Mouse (Mus musculus): ENCODE results near the gene Yaf2.
"Not testable (repeated sequence)": the region's sequence is repeated elsewhere in the genome, so short reads cannot be mapped to it uniquely, and the experiment has no call there.

Gene Yaf2

GRCm38 (mm10) chr15:93336925-93337761, at the start of gene Yaf2:
Gene Yaf2 (minus strand): TSS chr15:93336935.
- DNase-seq (ENCODE audit: extremely low read depth, low read depth), result peak; percentile 53

DNA sequence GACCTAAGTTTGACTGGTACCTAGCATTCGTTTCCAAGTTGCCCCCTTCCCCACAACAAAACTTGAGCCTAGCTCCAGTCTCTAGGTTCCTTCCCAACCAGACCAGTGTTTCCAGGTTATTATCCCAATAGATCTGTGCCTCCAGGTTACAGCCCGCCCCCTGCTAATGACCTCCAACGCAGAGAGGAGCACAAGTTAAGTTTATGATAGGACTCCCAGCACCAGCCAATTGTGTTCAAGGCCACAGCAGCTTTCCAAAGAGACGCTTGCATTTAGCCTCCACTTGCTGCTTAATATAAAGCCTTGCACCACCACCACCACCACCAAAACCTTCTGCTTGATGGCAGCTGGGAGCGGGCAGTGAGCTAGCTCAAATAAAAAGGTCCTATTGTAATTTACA, 44.6 kb upstream of the Yaf2 start:
- no peak for DNase-seq (ENCODE audit: extremely low read depth, low read depth)

DNA sequence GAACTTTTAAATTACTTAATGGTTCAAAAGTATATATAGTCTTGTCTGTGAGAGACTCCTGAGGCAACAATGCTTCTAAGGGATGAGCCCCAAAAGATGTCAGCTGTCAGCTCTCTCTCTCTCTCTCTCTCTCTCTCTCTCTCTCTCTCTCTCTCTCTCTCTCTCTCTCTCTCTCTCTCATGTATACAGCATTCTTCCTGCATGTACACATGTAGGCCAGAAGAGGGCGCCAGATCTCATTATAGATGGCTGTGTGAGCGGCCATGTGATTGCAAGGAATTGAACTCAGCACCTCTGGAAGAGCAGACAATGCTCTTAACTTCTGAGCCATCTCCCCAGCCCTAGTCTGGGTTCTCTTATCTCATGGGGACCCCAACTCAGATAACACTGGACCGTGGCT, 42.4 kb upstream of the Yaf2 start:
- peak; percentile 30 for DNase-seq (ENCODE audit: extremely low read depth, low read depth)

- no peak for DNase-seq (ENCODE audit: extremely low read depth, low read depth)
Observed at GRCm38 (mm10) chr15:93375696-93376095, 39.0 kb upstream of the Yaf2 start.

DNA sequence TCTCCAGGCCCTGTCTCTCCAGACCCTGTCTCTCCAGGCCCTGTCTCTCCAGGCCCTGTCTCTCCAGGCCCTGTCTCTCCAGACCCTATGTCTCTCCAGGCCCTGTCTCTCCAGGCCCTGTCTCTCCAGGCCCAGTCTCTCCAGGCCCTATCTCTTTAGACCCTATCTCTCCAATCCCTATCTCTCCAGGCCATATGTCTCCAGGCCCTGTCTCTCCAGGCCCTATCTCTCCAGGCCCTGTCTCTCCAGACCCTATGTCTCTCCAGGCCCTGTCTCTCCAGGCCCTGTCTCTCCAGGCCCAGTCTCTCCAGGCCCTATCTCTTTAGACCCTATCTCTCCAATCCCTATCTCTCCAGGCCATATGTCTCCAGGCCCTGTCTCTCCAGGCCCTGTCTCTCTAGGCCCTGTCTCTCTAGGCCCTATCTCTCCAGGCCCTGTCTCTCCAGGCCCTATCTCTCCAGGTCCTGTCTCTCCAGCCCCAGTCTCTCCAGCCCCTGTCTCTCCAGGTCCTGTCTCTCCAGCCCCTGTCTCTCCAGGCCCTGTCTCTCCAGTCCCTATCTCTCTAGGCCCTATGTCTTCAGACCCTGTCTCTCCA, 35.9 kb upstream of the Yaf2 start:
- DNase-seq (ENCODE audit: extremely low read depth, low read depth), result not testable (repeated sequence)

DNA sequence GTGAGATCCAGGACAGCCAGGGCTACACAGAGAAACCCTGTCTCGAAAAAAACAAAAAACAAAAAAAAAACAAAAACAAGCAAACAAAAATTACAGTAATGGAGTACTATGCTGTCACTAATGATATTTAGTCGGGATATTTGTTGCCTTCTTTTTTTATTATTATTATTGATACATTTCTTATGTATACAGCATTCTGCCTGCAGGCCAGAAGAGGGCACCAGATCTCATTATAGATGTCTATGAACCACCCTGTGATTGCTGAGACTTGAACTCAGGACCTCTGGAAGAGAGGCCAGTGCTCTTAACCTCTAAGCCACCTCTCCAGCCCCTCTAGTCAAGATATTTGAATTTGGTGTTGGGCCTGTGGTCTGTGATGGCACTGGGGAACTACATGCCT, 35.1 kb upstream of the Yaf2 start:
- no peak for DNase-seq (ENCODE audit: extremely low read depth, low read depth)

DNA sequence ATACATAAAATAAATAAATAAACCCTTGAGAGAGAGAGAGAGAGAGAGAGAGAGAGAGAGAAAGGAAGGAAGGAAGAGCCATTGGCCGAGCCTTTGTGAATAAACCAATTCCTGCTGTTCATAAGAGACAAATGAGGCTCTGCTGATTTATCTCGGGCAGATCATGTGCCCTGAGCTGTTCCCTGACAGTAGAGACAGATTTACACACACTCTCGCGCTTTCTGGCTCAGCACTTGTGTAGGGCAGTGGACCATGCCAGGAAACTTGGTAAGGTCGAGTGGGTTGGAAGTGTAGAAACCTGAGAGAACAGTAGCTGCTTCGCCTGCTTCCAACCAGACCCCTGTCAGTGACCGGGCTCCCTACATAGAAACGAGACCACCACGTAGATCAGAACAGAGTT, 31.8 kb upstream of the Yaf2 start:
- no peak for DNase-seq (ENCODE audit: extremely low read depth, low read depth)

DNA sequence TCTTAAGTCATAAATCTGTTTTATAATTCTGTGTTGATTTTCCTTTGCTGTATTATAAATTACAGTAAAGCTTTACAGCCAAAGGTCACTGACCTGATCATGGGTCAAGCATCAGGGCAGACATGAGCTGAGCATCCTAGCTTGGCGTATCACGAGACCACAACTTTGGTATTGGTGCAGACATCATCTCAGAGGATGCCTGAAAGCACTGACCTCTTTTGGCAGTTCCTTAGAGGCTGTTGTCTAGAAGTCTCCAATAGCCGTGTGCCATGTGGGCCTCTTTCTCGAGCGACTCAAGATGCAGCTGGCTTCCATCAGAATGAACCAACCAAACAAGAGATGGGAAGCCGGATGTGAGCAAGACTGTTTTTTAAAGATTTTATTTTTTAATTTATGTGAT, 28.8 kb upstream of the Yaf2 start:
- DNase-seq (ENCODE audit: extremely low read depth, low read depth), result no peak

DNA sequence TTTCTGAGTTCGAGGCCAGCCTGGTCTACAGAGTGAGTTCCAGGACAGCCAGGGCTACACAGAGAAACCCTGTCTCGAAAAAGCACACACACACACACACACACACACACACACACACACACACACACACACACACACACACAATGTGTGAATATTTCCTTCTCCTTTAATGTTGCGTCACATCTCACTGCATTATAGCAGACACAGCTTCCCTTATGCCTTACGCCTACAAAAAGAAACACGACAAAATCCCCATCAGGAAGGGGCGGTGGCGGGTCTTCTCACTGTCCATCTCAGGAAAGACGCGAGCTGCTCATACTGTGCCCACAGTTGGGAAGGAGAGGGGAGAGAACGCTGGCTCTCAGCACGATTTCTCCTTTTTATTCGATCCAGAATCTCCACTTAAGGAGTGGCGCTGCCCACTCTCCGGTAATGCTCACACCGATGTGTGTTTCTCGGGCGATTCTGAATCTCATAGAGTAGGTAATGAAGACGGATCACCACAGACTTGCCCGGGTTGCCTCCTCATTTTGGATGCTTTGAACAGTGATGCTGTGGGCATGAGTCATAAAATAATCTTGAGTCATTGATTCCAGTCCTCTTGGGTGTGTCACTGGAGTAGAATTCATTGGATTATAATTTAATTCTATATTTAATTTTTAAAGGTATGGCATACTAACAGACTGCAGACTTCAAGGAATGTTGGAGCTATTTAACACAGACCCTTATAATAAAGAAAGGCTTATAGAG, 21.8 kb upstream of the Yaf2 start:
- no peak for DNase-seq (ENCODE audit: extremely low read depth, low read depth)

- no peak for DNase-seq (ENCODE audit: extremely low read depth, low read depth)
Observed at GRCm38 (mm10) chr15:93340630-93341379, 4.1 kb upstream of the Yaf2 start.

- no peak for DNase-seq (ENCODE audit: extremely low read depth, low read depth)
Observed at GRCm38 (mm10) chr15:93336658-93336924, 144 bp downstream of the Yaf2 start.

DNA sequence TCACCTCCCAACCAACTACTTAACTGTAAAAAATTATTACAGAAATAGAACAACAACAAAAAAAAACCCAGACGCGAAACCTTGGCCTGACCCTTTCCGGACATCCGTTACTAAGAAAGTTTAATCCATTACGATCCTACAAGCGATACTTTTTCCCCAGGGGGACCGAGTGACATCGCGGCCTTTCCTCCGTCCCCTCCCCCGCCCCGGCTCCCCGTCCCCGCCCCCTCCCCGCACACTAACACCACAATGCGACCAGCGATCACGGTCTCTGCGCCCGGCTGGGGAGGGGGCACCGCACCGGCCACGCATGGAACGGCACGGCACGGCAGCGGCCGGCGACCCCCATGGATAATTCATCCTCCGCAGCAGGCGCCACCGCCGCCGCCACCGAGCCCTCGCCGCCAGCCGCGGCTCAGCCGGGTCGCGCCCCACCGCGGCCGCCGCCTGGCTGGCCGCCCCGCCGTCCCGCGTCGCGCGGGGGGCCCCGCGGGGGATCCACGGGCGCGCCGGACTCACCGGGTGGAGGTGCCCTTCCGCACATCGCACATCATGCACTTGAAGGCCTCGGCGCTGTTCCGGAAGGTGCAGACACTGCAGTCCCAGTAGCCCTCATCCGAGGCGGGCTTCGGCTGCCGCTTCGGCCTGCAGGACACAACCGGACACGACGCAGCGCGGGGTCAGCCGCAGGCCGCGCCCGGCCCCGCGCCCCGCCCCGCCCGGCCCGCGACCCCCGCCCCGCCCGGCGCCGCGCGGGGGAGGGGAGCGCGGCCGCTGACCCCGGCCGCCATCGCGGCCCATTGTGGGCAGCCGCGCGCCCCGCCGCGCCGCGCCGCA, 696 bp downstream of the Yaf2 start:
- DNase-seq (ENCODE audit: extremely low read depth, low read depth), result peak; percentile 7

DNA sequence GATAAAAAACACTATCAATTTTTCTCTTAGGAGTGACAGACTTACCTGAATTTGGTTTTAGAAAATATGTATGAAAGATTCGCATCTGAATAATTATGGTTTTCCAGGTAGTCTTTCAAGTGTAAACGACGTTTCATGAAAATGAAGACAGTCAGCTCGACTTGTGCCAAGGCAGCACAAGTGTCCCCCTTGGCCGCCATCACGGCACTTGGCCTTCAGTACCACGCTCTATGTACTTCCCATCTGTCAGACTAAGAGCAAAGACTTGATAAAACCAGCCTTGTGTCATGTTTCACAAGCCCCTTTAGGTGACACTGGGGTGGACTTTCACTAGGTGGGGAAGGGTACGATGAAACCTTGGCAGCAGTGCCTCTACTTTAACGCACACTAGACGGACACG, 5.5 kb downstream of the Yaf2 start:
- DNase-seq (ENCODE audit: extremely low read depth, low read depth), result no peak

GRCm38 (mm10) chr15:93327235-93327634, 9.5 kb downstream of the Yaf2 start:
- no peak for DNase-seq (ENCODE audit: extremely low read depth, low read depth)

DNA sequence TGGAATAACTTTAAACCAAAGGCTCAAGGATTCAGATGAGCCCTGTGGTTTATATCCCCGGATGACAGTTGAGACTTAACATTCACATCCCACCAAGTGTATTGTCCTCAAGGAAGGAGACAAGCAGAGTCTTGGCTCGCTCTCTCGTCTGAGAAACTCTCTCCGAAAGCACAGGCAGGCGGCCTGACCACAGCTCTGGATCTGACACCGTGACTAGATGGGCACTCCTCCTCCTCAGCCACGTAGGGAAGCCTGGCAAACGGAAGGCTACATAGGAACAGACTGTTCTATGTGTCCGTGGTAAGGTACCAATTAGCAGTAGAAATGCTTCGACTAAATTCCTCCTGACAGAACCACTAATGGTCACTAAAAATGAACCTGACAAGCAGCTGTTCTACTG, 10.1 kb downstream of the Yaf2 start:
- DNase-seq (ENCODE audit: extremely low read depth, low read depth), result no peak

DNA sequence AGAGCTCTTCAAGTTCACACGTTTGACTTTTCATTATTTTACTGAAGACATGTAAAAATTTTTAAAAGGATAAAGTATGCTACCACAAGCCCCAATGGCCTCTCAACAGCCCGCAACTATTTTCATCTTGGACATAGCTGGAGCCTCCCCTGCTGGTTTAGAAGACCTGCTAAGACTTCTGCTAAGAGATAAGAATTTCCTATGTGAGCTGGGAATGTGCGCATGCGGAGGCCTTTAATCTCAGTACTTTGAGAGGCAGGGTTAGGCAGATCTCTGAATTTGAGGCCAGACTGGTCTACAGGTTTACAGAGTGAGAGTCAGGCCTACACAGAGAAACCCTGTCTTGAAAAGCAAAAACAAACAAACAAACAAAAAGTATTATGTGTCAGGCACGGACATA, 11.4 kb downstream of the Yaf2 start:
- DNase-seq (ENCODE audit: extremely low read depth, low read depth), result no peak

DNA sequence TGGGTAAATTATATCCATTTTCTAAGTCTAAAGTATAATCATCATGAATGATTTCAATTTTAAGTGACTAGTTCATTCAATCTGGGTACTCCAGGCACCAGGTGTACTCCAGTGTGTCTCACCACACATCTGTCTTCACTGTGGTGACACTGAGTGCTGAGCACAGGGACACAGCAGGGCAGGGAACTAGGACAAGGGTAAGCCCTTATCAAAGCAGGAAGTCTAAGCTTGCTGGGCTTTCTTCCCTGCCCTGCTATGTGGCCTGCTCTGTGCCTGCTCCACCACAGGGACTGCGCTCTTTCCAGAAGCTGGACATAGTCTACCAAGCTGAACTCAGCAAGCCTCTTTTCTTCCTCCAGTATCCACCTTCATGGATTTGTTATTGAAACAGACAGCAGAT, 18.0 kb downstream of the Yaf2 start:
- DNase-seq (ENCODE audit: extremely low read depth, low read depth), result no peak

DNA sequence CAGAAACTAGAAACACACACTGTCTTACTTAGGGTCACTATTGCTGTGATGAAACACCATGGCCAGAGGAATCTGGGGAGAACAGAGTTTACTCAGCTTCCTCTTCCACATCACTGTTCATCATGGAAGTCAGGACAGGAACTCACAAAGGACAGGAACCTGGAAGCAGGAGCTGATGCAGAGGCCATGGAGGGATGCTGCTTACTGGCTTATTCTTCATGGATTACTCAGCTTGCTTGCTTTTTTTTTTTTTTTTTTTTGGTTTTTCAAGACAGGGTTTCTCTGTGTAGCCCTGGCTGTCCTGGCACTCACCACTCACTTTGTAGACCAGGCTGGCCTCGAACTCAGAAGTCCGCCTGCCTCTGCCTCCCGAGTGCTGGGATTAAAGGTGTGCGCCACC, 26.4 kb downstream of the Yaf2 start:
- not testable (repeated sequence) for DNase-seq (ENCODE audit: extremely low read depth, low read depth)

DNA sequence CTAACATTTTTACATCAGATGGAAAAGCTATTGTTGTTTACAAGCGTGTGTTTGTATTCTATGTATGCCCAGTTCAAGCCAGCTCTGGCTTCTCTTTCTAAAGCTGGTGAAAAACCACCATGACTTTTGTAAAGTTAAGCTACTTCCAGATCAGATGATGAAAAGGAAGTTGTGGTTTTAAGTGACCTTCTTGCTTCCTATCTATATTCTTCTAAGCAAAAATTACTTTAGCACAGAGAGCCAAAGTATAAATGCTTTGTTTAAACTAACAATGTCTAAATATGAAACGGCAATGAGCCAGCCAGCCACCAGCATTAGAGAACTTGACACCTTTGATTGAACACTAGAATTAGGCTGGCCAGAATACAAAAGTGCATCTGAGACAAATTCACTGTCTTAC, 38.5 kb downstream of the Yaf2 start:
- DNase-seq (ENCODE audit: extremely low read depth, low read depth), result peak; percentile 46

DNA sequence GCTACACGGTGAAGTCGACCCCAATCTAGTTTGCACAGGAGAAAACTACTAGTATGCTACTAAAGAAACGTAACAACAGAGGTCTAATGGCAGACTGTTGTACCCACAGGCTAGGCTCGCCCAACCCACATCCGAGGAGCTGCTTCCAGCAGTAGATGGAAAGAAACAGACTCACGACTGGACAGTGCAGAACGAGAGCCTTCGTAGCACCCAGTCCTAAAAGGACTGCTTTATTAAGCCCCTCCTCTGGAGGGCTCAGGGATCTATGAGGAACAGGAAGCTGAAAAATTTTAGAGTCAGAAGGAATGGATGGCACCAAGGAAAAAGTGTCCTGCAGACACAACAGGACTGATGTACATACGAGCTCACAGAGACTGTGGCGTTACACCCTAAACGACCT, 42.3 kb downstream of the Yaf2 start:
- no peak for DNase-seq (ENCODE audit: extremely low read depth, low read depth)

- no peak for DNase-seq (ENCODE audit: extremely low read depth, low read depth)
Observed at GRCm38 (mm10) chr15:93288321-93288720, 48.4 kb downstream of the Yaf2 start.
